Mouse (Mus musculus): ENCODE measurements around the gene Nab1. TPM values are rescaled to one million over a fixed set of nuclear protein-coding genes. Genes with fewer than 3 reads are reported as not detected.
A peak's percentile ranks its signal among the peaks of the same experiment; 100 is the strongest.
"Not testable (repeated sequence)": the region's sequence is repeated elsewhere in the genome, so short reads cannot be mapped to it uniquely, and the experiment has no call there.

Gene Nab1
- total RNA-seq (2021): 10 to 100 TPM; 25.6 to 26.2 TPM

DNA sequence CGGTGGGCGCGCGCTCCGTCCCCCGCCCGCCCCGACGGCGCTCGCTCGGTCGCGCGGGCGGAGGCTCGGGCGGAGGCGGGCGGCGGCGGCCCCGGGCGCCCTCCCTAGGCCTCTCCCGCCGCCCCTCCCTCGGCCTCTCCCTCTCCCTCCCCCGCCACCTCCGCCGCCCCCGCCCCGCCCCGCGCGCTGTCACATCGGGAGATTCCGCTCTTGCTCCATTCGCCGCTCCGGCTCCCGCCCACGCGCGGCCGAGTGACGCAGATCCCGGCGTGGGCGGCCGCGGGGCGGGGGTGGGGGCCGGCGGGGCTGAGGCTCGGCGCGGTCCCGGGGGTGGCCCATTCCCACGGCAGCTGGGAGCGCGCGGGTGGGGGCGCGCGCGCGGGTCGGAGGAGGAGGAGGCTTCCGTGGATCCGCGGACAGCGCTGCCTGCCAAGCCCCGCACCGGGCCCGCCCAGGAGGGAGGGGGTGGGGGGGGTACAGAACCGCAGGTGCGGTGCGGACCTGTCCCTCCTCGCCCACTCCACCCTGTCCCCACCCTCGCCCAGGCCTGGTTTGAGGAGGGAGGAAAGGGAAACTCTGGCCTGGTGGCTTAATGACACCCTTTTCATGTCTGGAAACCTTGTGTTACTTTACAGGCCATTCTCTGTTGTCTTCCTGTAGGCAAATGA is at the start of gene Nab1:
TSS of gene Nab1 (minus strand) at position 366 of the 668 bp plus-strand sequence.
- DNase-seq (ENCODE audit: low spot score in 2 of 2): peak; percentile 64 to 73
- intact Hi-C loops (cut with DNase I): loop anchor here (5.0 kb wide), 3 partner anchors 33 to 168 kb away; no protein-coding TSS in a partner anchor

DNA sequence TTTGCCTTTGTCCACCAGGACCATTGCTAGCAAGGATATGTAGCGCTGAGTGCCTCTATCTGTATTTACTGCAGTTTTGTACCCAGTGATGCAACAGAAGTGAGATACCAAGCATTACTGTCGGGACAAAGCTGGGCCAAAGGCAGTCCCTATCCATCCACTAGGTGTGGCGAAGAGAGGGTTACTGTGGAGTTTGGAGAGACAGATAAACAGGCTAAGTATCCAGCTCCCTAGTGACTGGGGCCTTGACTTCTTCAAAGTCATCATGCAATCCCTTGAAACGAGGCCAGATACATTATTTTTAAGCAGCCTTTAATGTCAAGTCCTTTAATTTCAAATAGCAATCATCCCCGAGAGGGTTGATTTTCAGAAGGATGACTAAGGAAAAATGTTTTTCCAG is 47.0 kb upstream of the Nab1 start:
- DNase-seq (ENCODE audit: low spot score in 2 of 2): no peak
- intact Hi-C loops (cut with DNase I): no loop called here

DNA sequence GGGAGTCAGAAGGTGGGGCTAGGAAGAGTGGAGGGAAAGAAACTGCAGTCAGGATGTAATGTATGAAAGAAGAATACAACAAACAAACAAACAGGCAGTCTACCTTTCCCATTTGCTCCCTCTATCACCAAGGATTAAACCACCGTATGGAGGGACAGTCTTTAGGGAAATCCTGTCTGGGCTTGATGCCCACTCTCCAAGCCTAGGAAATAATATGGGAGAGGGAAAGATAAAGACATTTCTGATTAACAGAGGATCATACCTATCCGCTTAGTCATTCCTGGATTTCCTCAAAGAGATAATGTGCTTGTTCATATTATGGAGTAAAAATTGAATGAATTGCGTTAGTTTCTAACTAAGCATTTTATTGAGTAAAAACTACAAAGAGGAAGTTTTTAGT is 46.3 kb upstream of the Nab1 start:
- intact Hi-C loops (cut with DNase I): no loop called here
- no peak for DNase-seq (ENCODE audit: low spot score in 2 of 2)

DNA sequence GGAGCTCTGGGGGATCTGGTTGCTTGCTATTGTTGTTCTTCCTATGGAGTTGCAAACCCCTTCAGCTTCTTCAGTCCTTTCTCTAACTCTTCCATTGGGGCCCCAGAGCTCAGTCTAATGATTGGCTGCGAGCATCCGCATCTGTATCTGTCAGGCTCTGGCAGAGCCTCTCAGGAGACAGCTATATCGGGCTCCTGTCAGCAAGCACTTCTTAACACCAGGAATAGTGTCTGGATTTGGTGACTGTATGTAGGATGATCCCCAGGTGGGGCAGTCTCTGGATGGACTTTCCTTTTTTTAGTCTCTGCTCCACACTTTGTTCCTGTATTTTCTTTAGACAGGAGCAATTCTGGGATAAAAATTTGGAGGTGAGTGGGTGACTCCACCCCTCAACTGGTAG is 39.6 kb upstream of the Nab1 start:
- not testable (repeated sequence) for DNase-seq (ENCODE audit: low spot score in 2 of 2)

DNA sequence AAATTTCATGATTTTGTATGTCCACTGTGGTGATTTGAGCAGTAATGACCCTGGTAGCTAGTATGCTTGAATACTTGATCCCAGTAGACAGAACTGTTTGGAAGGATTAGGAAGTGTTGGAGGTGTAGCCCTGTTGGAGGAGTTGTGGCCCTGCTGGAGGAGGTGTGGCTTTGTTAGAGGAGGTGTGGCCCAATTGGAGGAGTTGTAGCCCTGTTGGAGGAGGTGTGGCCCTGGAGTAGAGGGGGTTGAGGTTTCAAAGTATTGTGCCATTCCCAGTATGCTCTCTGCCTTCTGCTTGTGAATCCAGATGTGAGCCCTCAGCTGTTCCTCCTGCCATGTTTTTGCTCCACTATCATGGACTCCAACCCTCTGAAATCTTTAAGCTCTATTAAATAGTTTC is 29.5 kb upstream of the Nab1 start:
- intact Hi-C loops (cut with DNase I): no loop called here
- DNase-seq (ENCODE audit: low spot score in 2 of 2): no peak

More for the DNA sequence above, 39.6 kb upstream of the Nab1 start:
- intact Hi-C loops (cut with DNase I): not testable (repeated sequence)

DNA sequence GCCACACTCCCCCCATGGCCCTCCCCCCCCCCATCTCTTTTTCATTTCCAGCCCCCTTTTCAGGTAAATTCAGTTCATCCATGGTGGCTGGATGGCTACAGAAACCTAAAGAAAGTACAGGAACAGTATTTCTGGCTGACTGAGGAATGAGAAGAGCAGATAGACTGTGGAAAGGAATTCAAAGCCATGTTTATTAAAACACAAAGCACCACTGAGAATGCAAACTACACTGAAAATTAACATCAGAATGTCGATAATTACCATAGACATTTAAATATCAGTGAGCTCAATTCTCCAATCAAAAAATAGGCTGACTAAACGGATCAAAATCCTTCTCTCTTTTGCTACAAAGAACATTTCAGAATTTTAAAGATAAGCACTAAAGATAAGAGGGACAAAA is 27.2 kb upstream of the Nab1 start:
- intact Hi-C loops (cut with DNase I): no loop called here
- no peak for DNase-seq (ENCODE audit: low spot score in 2 of 2)

DNA sequence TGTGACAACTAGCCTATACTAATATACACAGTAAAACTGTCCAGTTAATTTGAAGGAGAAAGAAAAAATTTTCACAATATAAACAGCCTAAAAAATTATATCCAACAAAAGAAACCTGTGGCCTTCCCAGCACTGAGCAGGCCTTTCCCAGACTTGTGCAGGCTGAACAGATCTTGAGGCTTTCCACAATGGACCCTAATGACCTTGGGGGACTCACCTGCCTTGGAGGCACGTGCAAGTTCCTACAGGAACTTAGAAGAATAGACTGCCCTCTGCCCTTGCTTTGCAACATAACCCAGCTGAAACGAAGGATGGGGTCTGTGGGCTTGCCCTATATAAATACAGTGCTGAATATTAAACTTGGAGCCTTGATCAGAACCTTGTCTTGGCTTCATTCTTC is 26.8 kb upstream of the Nab1 start:
- intact Hi-C loops (cut with DNase I): no loop called here
- no peak for DNase-seq (ENCODE audit: low spot score in 2 of 2)

DNA sequence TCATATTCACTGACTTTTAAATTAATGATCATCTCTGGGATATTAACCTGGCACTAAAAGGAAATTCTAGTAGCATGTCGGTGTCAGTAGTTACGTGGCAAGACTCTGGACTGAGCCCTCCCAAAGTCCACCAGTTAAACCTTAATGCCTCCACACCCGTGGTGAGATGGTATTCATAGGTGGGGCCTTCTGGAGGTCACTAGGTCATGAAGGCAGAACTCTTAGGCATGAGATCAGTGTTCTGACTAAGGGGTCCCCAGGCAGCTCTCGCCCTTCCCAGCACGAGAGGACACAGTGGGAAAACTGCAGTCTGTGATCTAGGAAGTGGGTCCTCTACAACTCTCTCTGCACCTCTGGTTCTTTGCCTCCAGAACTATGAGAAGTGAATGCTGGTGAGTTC is 24.2 kb upstream of the Nab1 start:
- no peak for DNase-seq (ENCODE audit: low spot score in 2 of 2)
- intact Hi-C loops (cut with DNase I): no loop called here

DNA sequence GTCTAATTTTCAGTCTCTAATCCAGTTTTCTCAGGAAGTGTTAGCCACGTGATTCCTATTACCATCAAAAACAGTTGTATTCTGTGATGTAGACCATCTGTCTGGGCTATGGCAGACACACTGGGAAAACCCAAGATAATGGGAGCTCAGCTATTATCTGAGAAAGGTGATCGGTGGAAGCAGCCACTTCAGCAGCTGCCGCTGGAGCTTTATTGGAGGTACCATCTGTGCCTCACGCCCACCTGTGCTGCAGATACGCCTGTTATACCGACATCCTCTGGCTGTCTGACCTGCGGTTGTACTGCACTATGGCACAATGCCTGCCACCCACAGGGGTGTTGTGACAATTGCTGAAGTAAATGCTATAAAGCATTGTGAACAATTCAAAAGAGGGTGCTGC is 23.7 kb upstream of the Nab1 start:
- intact Hi-C loops (cut with DNase I): no loop called here
- peak; percentile 57 to 60 for DNase-seq (ENCODE audit: low spot score in 2 of 2)

DNA sequence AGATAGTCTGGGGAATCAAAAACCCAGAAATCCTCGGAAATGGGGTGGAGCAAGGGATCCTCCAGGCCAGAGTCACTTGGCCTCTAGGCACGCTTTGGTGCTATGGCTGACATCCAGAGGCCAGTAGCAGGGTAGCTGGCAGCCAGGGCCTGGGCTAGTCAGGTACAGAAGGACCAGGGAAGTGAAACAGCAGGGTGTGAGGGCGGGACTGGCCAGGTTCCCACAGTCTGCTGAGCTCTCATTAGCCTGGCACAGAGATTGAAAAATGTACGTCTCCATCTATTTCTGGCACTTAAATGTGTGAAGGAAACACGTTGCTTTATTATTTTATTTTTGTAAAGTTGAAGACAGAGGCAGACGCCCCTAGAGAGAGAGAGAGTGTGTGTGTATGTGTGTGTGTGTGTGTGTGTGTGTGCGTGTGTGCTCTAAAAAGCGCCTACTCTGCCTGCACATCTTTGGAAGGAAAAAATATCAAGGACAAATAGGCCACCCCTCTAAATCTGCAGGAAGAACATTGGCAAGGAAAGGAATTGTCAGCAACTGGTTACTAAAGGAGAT is 21.0 kb upstream of the Nab1 start:
- intact Hi-C loops (cut with DNase I): no loop called here
- DNase-seq (ENCODE audit: low spot score in 2 of 2): peak; percentile 59 to 75

DNA sequence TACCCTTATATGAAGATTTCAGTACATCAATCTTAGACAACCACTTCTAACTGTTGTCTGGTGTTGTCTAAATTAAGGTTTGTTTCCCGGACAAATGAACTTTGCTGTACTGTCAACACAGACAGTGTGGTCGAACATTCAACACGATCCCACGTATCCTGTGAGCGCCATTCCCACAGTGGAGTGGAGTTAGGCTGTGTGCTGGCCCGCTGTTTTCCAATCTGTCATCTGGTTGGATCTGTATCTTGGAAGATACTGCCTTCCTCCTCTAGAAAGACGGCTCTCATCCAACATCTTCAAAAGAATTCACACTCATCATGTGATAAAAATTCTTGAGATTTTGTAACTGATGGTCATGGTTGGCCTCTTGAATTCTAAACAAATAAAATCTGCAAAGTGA is 19.7 kb upstream of the Nab1 start:
- peak in 1 of 2 experiments; percentile 36 for DNase-seq (ENCODE audit: low spot score in 2 of 2)

DNA sequence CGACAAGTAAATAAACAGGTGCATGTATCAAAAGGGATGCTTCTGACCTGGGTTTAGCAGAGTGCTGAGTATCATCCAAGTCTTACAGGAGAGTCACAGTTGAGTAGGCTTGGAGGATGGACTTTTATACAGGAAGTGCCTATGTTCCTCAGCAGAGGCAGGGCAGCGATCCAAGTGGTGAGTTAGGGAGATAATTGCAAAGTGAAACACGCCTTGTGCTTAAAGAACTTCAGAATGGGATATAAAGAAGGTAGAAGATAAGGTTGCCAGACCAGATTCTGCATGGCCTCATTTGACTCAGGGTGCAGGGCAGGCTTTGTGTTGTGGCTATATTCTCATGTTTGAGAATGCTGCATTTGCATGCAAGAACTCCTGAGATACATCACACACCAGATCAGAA is 14.8 kb upstream of the Nab1 start:
- intact Hi-C loops (cut with DNase I): no loop called here
- no peak for DNase-seq (ENCODE audit: low spot score in 2 of 2)

More for the DNA sequence above, 19.7 kb upstream of the Nab1 start:
- intact Hi-C loops (cut with DNase I): no loop called here

DNA sequence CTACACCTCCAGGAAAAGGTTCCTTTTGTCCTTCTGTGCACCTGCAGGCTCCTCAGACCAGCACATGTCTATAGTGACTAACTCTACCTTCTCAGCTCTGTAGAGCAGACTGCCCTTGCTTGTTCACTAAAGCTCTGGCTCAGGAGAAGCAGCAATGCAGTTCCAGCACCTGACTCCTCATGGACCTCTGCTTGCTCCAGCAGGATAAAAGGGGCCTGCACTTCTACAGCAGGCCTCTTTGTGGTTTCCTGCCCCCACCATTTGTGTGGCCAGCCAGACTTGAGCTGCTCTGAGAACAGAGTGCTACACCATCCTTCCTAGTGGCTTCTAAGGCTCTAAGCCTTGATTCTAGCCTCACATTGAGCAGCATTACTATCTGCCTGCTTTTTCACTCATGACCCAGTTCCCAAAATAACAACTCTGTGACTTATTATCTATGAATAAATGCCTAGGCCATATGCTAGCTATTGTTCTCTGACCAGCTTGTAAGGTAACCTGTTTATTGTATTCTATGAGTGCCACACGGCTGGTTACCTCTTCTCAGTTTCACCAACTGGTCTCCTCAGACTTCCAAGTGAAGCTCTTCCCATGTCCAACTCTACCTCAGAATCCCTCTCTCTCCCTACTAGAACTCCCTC is 11.4 kb upstream of the Nab1 start:
- DNase-seq (ENCODE audit: low spot score in 2 of 2): no peak
- intact Hi-C loops (cut with DNase I): no loop called here

DNA sequence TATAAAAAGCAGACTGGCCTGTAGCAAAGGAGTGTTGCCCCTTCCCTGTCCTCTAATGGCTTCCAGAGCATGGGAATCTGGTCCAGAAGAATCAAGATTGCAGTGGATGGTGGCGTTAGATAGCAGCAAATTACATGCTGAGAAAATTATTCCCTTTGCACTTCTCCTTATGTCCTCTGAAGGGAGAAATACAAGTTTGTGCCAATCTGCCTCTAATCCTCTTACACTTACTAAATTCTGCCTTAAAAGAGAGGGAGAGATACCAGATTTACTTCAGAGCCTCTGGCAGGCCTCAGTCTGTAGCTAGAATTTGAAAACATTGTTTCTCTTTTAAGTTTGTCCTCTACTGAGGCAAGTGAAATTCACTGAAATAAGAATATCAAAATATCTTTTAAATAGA is 5.7 kb upstream of the Nab1 start:
- DNase-seq (ENCODE audit: low spot score in 2 of 2): peak in 1 of 2 experiments; percentile 23
- intact Hi-C loops (cut with DNase I): no loop called here

DNA sequence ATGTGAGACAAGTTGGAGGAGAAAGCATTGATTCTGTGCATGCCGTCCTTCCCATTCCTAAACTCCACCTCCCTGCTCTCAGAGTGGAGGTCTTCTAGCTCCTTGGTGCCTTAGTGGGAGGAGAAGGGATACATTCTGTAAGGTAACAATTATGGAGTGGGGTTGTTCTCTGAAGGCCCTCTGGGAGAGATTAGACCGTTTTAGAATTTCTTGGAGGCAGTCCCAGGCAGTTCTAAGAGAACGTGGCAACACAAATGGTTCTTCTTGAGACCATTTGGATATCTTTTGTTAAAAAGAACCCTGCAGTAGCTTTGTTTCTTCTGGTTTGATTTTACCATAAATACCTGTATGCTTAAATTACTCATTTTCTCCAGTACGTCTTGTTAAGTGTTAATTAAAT is 1.8 kb upstream of the Nab1 start:
- peak in 1 of 2 experiments; percentile 56 for DNase-seq (ENCODE audit: low spot score in 2 of 2)
- intact Hi-C loops (cut with DNase I): loop anchor here (5.0 kb wide), 3 partner anchors 35 to 170 kb away; no protein-coding TSS in a partner anchor

DNA sequence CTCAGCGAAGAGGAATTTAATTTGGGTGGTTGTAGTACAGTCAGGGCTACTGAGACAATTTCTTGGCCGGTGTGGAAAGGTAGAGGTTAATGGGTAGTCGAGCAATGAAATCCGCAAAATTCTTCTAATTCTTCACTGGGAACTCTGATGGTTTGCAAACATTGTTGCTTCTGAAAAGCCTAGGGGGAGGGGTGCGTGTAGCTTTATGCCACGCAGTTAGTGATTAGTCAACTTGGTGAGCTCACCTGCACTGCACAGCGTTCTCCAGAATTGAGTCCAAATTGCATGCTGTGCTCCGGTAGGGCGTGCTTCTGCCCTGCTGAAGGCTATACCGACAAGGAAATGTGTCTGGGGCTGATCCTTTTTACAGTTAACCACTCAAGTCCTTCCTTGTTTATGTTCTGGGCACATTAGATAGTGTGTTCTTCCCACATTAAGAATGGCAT is 1.2 kb upstream of the Nab1 start:
- peak in 1 of 2 experiments; percentile 28 for DNase-seq (ENCODE audit: low spot score in 2 of 2)
- intact Hi-C loops (cut with DNase I): loop anchor here (5.0 kb wide), 3 partner anchors 34 to 169 kb away; no protein-coding TSS in a partner anchor

DNA sequence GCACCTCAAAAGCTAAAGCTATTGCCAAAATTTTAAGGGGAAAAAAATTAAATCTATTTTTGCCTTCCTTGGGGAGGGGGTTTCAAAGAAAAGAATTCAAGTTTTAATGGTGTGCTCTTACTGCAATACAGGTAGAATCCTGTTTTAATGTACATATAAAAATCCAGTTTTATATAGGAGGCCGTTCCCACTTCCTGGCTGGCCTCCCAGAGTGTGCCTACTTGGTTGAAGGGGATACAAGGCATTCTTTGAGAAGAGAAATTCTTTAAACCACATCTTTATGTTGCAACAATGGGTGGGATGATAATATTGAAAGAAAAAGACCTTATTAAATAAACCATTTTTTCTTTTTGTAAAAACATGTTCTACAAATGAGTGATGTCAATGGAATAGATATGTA is 611 bp upstream of the Nab1 start:
- intact Hi-C loops (cut with DNase I): loop anchor here (5.0 kb wide), 3 partner anchors 34 to 169 kb away; no protein-coding TSS in a partner anchor

DNA sequence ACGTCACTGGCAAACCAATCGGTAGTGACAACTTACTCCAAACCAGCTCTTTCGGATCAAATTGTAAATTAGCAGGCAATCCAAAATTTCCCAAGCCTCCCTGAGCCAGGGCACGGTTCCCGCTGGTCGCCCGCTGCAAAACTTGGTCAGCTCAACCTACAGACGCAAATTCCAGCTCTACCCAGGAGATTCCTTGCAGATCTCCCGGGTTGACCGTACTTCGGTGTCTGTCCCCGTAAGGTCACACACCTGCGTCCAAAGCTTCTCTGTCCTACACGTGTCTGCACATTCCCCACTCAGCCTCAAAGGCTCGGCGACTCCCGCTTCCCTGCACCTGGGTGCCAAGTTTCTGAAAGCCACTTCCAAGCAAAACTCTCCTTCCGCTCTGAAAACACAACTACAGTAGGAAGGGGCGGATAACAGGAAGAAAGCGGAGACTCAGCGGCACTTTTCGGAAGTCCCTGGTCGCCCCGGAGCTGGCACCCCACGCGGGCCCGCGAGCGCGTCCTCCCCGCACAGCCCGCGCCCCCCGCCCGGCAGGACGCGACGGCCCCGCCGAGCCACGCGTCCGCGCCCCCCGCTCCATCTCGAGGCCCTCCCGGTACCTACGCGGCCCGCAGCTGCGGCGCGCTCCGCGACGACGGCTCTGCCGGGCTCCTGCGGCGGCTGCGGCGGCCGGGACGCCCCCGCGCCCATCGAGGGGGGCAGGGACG is 722 bp downstream of the Nab1 start:
- intact Hi-C loops (cut with DNase I): loop anchor here (1.0 to 10.0 kb wide), 6 partner anchors 32 to 355 kb away; partner anchors contain the start of genes Mfsd6 and Nemp2
- DNase-seq (ENCODE audit: low spot score in 2 of 2): peak; percentile 59 to 68

More for the DNA sequence above, 611 bp upstream of the Nab1 start:
- DNase-seq (ENCODE audit: low spot score in 2 of 2): peak in 1 of 2 experiments; percentile 41

DNA sequence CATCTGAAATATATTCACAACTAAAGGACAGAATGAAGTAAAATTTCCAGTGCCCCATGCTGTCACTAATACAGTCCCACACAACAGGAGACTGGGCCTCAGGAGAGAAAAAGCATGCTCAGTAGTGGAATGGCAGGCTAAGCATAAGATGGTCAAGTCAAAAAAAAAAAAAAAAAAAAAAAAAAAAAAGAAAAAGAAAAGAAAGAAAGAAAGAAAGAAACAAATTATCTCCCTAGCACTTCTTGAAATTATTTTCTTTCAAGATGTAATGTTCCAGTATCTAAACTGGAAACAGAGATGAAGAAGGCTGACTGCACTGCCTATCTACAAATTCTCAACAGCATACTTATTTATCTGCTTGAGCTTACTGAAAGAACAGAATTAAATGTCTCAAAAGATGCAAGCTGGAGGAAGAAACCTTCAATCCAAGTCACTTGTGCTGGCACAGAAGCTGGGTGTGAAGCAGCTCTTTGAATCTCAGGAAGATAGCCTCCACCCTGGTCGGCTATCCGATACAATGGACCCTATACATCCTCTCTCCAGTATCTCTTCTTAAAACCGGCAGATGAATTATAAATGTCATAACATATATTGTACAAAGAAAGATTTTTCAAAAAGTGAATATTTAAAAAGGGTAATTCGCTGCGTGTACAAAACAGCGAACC is 1.6 kb downstream of the Nab1 start:
- peak in 1 of 2 experiments; percentile 37 for DNase-seq (ENCODE audit: low spot score in 2 of 2)
- intact Hi-C loops (cut with DNase I): loop anchor here (1.0 to 10.0 kb wide), 3 partner anchors 131 to 354 kb away; partner anchors contain the start of genes Mfsd6 and Nemp2

Measured in left cerebral cortex, postnatal 25 days (tissue).